21 mouse cellular contexts compared by ENCODE assay signal in genomic region chr3:61216562-61216961, GRCm38 (mm10).
A peak's percentile ranks its signal among the peaks of the same experiment; 100 is the strongest.
DNase-seq lines count a peak whose midpoint lies in the region; ATAC-seq and TF ChIP-seq lines count a peak whose summit lies in the region.
"Had no signal": no experiment of that assay in that cellular context is flagged by ENCODE, and none has a peak within 500 bp of the region (broad histone marks: within the 10 kb centered on the region; RNA-seq: fewer than 3 reads in every experiment).

No protein-coding gene starts in this region.

- no peak overlapping the region for H3K27ac ChIP-seq in midbrain, postnatal 0 days (ENCODE audit: low read depth, low read length)
- H3K27ac ChIP-seq in midbrain, embryonic 10.5 days (replicated peaks): no peak overlapping the region
- H3K27ac ChIP-seq in liver, embryonic 12.5 days: no peak overlapping the region
- H3K27ac ChIP-seq: forebrain, embryonic 13.5 days; heart, embryonic 10.5 days; left cerebral cortex, adult 2 months; liver, embryonic 13.5 days; lung, embryonic 15.5 days; neural tube, embryonic 12.5 days; stomach, postnatal 0 days had no signal

- no peak overlapping the region for H3K9ac ChIP-seq in midbrain, postnatal 0 days (replicated peaks; ENCODE audit: low read length, poor library complexity, severe bottlenecking)
- no peak overlapping the region for H3K9ac ChIP-seq in liver, embryonic 12.5 days
- H3K9ac ChIP-seq: forebrain, embryonic 13.5 days; liver, embryonic 13.5 days; lung, embryonic 15.5 days; neural tube, embryonic 12.5 days had no signal

- no peak overlapping the region for H3K4me3 ChIP-seq in midbrain, postnatal 0 days (ENCODE audit: low read depth, low read length)
- no peak overlapping the region for H3K4me3 ChIP-seq in midbrain, embryonic 10.5 days
- H3K4me3 ChIP-seq in liver, embryonic 12.5 days: no peak overlapping the region
- H3K4me3 ChIP-seq: forebrain, embryonic 13.5 days; heart, embryonic 10.5 days; left cerebral cortex, adult 2 months; liver, embryonic 13.5 days; lung, embryonic 15.5 days; neural tube, embryonic 12.5 days had no signal

- TF ChIP-seq CTCF in midbrain, postnatal 0 days (IDR thresholded peaks at IDR 0.05): no peak
- no peak for TF ChIP-seq CTCF in brain, embryonic 14.5 days (IDR thresholded peaks at IDR 0.05; ENCODE audit: borderline replicate concordance, extremely low read depth, insufficient read depth, insufficient read length)

- no peak overlapping the region for H3K4me2 ChIP-seq in midbrain, postnatal 0 days (ENCODE audit: low read depth, low read length, poor library complexity, severe bottlenecking)
- H3K4me2 ChIP-seq in liver, embryonic 12.5 days: no peak overlapping the region
- H3K4me2 ChIP-seq: forebrain, embryonic 13.5 days; liver, embryonic 13.5 days; lung, embryonic 15.5 days; neural tube, embryonic 12.5 days had no signal

- no peaks in the 10 kb centered on the region for H3K36me3 ChIP-seq in midbrain, postnatal 0 days (ENCODE audit: insufficient read depth, low read length)
- no peaks in the 10 kb centered on the region for H3K36me3 ChIP-seq in midbrain, embryonic 10.5 days
- no peaks in the 10 kb centered on the region for H3K36me3 ChIP-seq in liver, embryonic 12.5 days
- H3K36me3 ChIP-seq: heart, embryonic 10.5 days; liver, embryonic 13.5 days; lung, embryonic 15.5 days; neural tube, embryonic 12.5 days had no signal

- H3K4me1 ChIP-seq in midbrain, postnatal 0 days (ENCODE audit: insufficient read depth, low read length): no peaks in the 10 kb centered on the region
- no peaks in the 10 kb centered on the region for H3K4me1 ChIP-seq in midbrain, embryonic 10.5 days
- no peaks in the 10 kb centered on the region for H3K4me1 ChIP-seq in liver, embryonic 12.5 days
- H3K4me1 ChIP-seq: forebrain, embryonic 13.5 days; heart, embryonic 10.5 days; liver, embryonic 13.5 days; lung, embryonic 15.5 days; neural tube, embryonic 12.5 days had no signal

- TF ChIP-seq POLR2A in brain, embryonic 14.5 days (IDR thresholded peaks at IDR 0.05; ENCODE audit: borderline replicate concordance, extremely low read depth, insufficient read depth, insufficient read length, poor library complexity, severe bottlenecking): no peak

- DNase-seq in midbrain, postnatal 0 days (ENCODE audit: low spot score): peak; percentile 10
- DNase-seq in midbrain, embryonic 10.5 days (ENCODE audit: low spot score): no peak
- DNase-seq in brain, embryonic 14.5 days (ENCODE audit: low read depth): peak; percentile 27
- DNase-seq in left cerebral cortex, adult 9 months (ENCODE audit: low spot score in 2 of 2): no peak
- DNase-seq: cerebellum, adult 2 months; embryo, embryonic 11 days; gastrocnemius, postnatal 25 days; kidney, adult 9 months; kidney, postnatal 25 days; liver, embryonic 13.5 days; right cerebral cortex, postnatal 4 days had no signal

- H3K9me3 ChIP-seq in midbrain, postnatal 0 days (ENCODE audit: low read length): no peaks in the 10 kb centered on the region
- H3K9me3 ChIP-seq in midbrain, embryonic 10.5 days (replicated peaks): no peaks in the 10 kb centered on the region
- no peaks in the 10 kb centered on the region for H3K9me3 ChIP-seq in liver, embryonic 12.5 days (replicated peaks)
- H3K9me3 ChIP-seq: forebrain, embryonic 13.5 days; heart, embryonic 10.5 days; liver, embryonic 13.5 days; lung, embryonic 15.5 days; neural tube, embryonic 12.5 days had no signal

- 45% methylated on average over 4 of the region's 4 CpGs for WGBS in midbrain, postnatal 0 days
- 83% methylated on average over 4 of the region's 4 CpGs for WGBS in midbrain, embryonic 10.5 days
- 41% methylated on average over 4 of the region's 4 CpGs for WGBS in liver, embryonic 12.5 days (ENCODE audit: insufficient replicate concordance)

- no peak for ATAC-seq in midbrain, postnatal 0 days (ENCODE audit: low FRiP score)
- peak; percentile 75 for ATAC-seq in megakaryocyte, adult 5-6 weeks (ENCODE audit: poor library complexity, severe bottlenecking)
- ATAC-seq in CD4-positive, CD25-positive, alpha-beta regulatory T cell, adult 4 months: no peak
- no peak for ATAC-seq in liver, embryonic 12.5 days
- ATAC-seq: forebrain, embryonic 13.5 days; inflammation-experienced regulatory T-cells, adult 6 months had no signal

- no peaks in the 10 kb centered on the region for H3K27me3 ChIP-seq in midbrain, postnatal 0 days (ENCODE audit: insufficient read depth, low read length)
- no peaks in the 10 kb centered on the region for H3K27me3 ChIP-seq in midbrain, embryonic 10.5 days (ENCODE audit: low read depth, poor library complexity, severe bottlenecking)
- no peaks in the 10 kb centered on the region for H3K27me3 ChIP-seq in liver, embryonic 12.5 days (replicated peaks)
- H3K27me3 ChIP-seq: forebrain, embryonic 13.5 days; liver, embryonic 13.5 days; lung, embryonic 15.5 days; neural tube, embryonic 12.5 days had no signal

Comparison
In these comparisons a context has a peak if more than half of its experiments do, and no peak if none do; other contexts are left out.
1. DNase-seq: peak in midbrain, postnatal 0 days (single experiment) and brain, embryonic 14.5 days (single experiment); none in midbrain, embryonic 10.5 days (single experiment) and left cerebral cortex, adult 9 months (0 of 2).